Mouse (Mus musculus) liver, adult 2 months (tissue): ENCODE results near the gene Lias.

Experiments used
- CTCF ChIP-seq: fragments of 200-500 bp; IDR thresholded peaks from 2 replicates; pipeline ENCODE4 v1.5.1; 2011; ENCODE audit warnings: low read depth, low read length, control low read depth
- POLR2A ChIP-seq: fragments of 200-500 bp; IDR thresholded peaks from 2 replicates; pipeline ENCODE4 v1.6.1; 2011; ENCODE audit warnings: low read length, control low read depth; ENCODE audit not compliant: insufficient read depth; ENCODE audit errors: extremely low read depth

DNA sequence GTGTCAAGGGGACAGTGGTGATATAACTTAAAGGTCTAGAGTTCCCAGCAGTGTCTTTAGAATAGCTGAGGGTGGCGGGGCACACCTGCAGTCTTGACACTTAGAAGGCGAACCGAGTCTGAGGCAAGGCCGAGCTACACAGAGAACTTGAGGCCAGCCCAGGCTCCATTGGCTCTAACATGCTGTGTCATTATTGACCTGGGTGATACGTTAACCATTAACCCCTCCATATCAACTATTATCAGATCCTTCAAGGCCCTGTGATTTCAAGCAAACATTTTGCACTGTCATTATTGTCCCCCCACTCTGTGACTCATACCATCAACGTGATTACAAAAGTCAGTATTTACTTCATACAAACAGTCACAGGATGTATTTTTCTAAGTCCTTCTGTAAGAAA lies 32.9 kb downstream of the Lias start:
- TF ChIP-seq POLR2A (0 out of 2 replicates have a peak, but pooled peaks have one; percentile 51), CTCF (no peak)
